Mouse (Mus musculus) fibroblast of lung, adult 2 months (primary cell): Measurements from ENCODE around the gene Gm7970.
"Not testable (repeated sequence)": the region's sequence is repeated elsewhere in the genome, so short reads cannot be mapped to it uniquely, and the experiment has no call there.

Source experiments
- DNase-seq: peaks from one replicate; pipeline ENCODE4 v3.0.0-alpha.2; 2011; ENCODE audit warnings: low read depth

Gm7970 gene

DNA sequence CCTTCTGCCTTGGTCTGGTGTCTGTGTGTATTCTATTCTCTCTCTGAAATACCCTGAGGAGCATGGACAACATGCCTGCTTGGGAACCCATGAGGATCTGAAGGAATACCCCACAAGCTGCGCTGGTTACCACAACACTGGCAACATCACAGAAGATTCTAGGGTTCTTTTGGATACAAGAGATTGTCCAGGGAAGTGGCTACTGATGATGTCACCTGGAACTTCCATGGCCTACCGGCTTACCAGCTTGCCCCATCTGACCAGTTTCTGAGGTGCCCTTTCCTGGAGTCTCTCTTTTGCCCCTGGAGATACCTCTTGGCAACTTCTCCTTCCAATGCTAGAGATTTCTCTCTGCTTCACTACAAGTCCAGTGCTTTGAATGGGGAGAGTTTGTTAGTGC lies at the start of gene Gm7970:
TSS of gene Gm7970 (minus strand) at position 101 of the 400 bp plus-strand sequence.
- DNase-seq = not testable (repeated sequence)

DNA sequence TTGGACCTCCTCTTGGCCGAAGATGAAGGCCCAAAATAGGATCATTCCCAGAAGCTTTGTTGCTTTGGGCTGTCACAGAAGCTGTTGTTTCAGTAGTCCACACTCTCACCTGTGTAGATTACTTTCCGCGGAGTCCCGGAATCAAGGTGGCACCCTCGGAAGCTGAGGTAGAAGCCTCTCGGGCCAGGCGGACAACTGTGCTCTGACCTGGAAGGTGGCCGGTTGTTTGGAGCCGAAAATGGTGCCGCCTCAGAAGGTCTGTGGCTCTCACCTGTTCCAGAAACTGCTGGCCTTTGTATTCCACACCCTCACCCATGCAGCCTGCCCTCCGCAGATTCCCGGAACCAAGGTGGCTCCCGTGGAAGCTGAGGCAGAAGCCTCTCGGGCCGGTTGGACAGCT lies 45.6 kb upstream of the Gm7970 start:
- DNase-seq = not testable (repeated sequence)

DNA sequence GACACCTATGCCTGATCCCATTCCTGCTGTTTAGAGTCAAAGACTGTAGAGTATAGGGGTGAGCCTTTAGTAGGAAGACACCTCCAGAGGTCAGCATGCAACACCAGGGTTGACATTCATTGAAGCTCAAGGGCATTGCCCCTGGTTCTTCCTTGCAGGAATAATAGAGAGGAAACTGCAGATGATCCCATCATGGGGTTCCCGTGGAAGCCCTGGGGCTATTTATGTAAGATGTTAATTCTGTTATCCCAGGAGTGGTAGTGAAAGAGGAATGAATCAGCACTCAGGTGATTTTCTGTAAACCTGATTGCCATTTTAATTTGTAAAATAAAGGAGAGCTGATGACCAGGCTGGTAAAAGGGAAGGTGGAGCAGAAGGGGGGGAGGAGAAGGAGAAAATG lies 31.0 kb upstream of the Gm7970 start:
- not testable (repeated sequence) for DNase-seq

DNA sequence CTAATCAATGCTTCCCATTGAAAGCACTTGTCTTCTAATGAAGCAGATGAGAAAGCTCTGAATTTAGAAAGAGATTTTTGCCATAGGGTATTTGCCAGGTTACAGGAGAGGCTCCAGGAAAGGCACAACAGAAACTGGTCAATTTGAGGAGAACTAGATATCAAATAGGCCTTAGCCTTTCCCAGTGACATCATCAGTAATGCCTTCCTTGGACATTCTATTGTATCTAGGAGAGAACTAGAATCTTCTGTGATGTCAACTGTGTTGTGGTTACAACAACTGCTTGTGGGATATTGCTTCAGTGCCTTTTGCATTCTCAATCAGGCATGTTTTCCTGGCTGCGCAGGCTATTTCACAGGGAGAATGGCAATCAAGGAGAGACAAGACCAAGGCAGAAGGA lies 17.5 kb upstream of the Gm7970 start, which contains the start of gene 1700049E17Rik2:
TSS of gene 1700049E17Rik2 (plus strand) at position 301 of the 400 bp plus-strand sequence.
- not testable (repeated sequence) for DNase-seq

DNA sequence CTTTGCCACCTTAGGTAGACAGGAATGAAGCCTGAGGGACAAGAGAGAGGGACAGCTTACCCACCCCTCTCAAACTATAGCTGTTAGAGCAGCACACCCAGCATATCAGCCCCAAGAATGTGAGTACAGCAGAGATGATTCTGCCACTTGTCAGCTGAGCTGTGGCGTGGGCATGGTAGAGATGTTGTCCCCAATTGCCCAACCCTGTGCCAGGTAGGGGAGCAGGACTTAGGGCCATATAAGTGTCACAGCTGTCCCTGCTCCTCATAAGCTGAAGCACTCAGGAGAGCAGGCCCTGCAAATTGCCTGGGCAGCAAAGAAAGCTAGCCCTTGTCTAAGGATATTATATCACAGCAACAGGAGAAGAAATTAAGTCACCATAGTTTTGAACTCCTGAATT lies 30.7 kb downstream of the Gm7970 start:
- DNase-seq = not testable (repeated sequence)

DNA sequence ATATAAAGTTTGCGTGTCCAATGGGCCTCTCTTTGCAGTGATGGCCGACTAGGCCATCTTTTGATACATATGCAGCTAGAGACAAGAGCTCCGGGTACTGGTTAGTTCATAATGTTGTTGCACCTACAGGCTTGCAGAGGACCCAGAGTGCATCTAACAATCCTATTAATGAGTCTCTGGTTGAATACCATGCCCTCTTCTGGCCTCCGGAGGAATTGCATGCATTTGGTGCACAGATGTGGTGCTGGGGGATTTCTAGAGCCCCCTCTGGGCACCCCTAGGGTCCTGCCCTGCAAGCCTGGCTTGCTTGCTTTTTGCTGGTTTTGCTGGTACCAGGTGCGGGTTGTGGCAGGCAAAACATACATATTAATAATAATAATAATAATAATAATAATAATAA lies 34.7 kb downstream of the Gm7970 start:
- not testable (repeated sequence) for DNase-seq
